Mouse (Mus musculus) forebrain, embryonic 16.5 days (tissue): ENCODE measurements around the gene Sry. TPM values are rescaled to one million over a fixed set of nuclear protein-coding genes. Genes with fewer than 3 reads are reported as not detected.

ENCODE experiments used
- ATAC-seq: fragments of 200-750 bp; cut with Nextera tagmentation; 2 replicates; pipeline ENCODE4 v1.8.0; 2017; ENCODE audit warnings: mild to moderate bottlenecking, moderate library complexity
- H3K27ac ChIP-seq: fragments of 300-500 bp; sonication (generic); 2 replicates; pipeline ENCODE4 v1.5.1; 2014; ENCODE audit warnings: low read length, control low read depth
- H3K27me3 ChIP-seq: fragments of 300-500 bp; sonication (generic); replicated peaks from 2 replicates; pipeline ENCODE4 v1.6.1; 2014; ENCODE audit warnings: low read length; ENCODE audit not compliant: control insufficient read depth, insufficient read depth
- H3K36me3 ChIP-seq: fragments of 300-500 bp; sonication (generic); 2 replicates; pipeline ENCODE4 v1.6.1; 2014; ENCODE audit not compliant: control insufficient read depth, insufficient read depth
- H3K4me1 ChIP-seq: fragments of 300-500 bp; sonication (generic); replicated peaks from 2 replicates; pipeline ENCODE4 v1.6.1; 2014; ENCODE audit warnings: low read length; ENCODE audit not compliant: control insufficient read depth, insufficient read depth
- H3K4me2 ChIP-seq: fragments of 300-500 bp; sonication (generic); 2 replicates; pipeline ENCODE4 v1.6.1; 2014; ENCODE audit warnings: mild to moderate bottlenecking, low read length, control low read depth
- H3K4me3 ChIP-seq: fragments of 300-500 bp; sonication (generic); replicated peaks from 2 replicates; pipeline ENCODE4 v1.5.1; 2014; ENCODE audit warnings: mild to moderate bottlenecking, low read length, control low read depth
- H3K9ac ChIP-seq: fragments of 300-500 bp; sonication (generic); replicated peaks from 2 replicates; pipeline ENCODE4 v1.6.1; 2014; ENCODE audit warnings: low read depth, low read length, control low read depth
- H3K9me3 ChIP-seq: fragments of 300-500 bp; sonication (generic); 2 replicates; pipeline ENCODE4 v1.6.1; 2016; ENCODE audit warnings: low read length; ENCODE audit not compliant: control insufficient read depth
- WGBS: fragments of 180-500 bp; shearing (Covaris S2); extraction: QIAGEN DNeasy Blood & Tissue Kit; methylation state at CpG from one replicate; pipeline ENCODE4 v1.1.7; 2014; 5-methylcytosine and 5-hydroxymethylcytosine counted together
- polyA plus RNA-seq: library from polyadenylated mRNA; unstranded; fragments of >200 nt; fragmentation: Nextera tagmentation; extraction: Ambion mirVana; gene quantifications from 2 replicates; pipeline ENCODE4 v1.2.1, GENCODE M21; 2015

Sry gene
- not detected in 2 replicates for polyA plus RNA-seq

- WGBS: 54% methylated on average over 2 of the region's 2 CpGs
- Histone ChIP-seq H3K36me3 (no peaks in the 10 kb centered on the region), H3K4me3 (no peak within 1 kb of the TSS), H3K27me3 (no peaks in the 10 kb centered on the region), H3K27ac (no peak within 1 kb of the TSS), H3K9ac (no peak within 1 kb of the TSS), H3K9me3 (no peaks in the 10 kb centered on the region), H3K4me1 (no peaks in the 10 kb centered on the region), H3K4me2 (no peak within 1 kb of the TSS)
- no peak for ATAC-seq
These were observed at the start of gene Sry for GRCm38 (mm10) chrY:2663558-2663957. Gene Sry (minus strand): TSS chrY:2663658.

Other genes with a start within 250 kb of the Sry start
- not detected in 2 replicates for gene H2al2c, start 64.6 kb downstream of the Sry start, polyA plus RNA-seq
- not detected in 2 replicates for gene H2al2b, start 57.0 kb upstream of the Sry start, polyA plus RNA-seq
- not detected in 2 replicates for gene Gm4064, start 132.5 kb upstream of the Sry start, polyA plus RNA-seq
- not detected in 2 replicates for gene Rbmy, start 167.0 kb upstream of the Sry start, polyA plus RNA-seq
- gene Gm10256, start 167.0 kb upstream of the Sry start, polyA plus RNA-seq: not detected in 2 replicates
- not detected in 2 replicates for gene Gm10352, start 237.3 kb upstream of the Sry start, polyA plus RNA-seq